In the genomic region with DNA sequence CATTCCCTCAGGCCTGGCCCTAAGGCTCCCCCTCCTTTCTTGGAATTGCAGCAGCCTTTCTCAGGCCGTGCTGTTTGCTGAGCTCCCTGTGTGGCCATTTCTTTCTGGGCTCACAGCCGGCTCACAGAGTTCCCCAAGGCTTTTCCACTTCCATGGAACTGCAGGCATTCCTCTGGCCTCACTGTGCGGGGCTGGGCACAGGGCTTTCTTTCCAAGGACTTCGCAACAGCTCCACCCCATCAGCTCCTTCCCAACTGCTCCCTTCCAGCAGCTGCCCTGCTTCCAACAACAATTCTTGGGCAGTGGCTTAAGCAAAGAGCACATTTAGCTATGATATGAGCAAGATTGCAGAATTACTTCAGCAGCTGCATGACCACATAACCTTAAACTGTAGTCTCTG, we compare ENCODE assay signal across 9 mouse cellular contexts.
DNase-seq lines count a peak whose midpoint lies in the region; ATAC-seq and TF ChIP-seq lines count a peak whose summit lies in the region.
"Had no signal": no experiment of that assay in that cellular context is flagged by ENCODE, and none has a peak within 500 bp of the region (broad histone marks: within the 10 kb centered on the region; RNA-seq: fewer than 3 reads in every experiment).

No protein-coding gene starts in this region.

- H3ac ChIP-seq in myocyte (ENCODE audit: control insufficient read depth, insufficient read length), result no peak overlapping the region

- no peak overlapping the region for H3K27ac ChIP-seq in kidney, adult 2 months (ENCODE audit: insufficient read depth, low read depth, low read length)
- H3K27ac ChIP-seq in heart, postnatal 0 days (ENCODE audit: low read depth), result no peak overlapping the region
- H3K27ac ChIP-seq in liver, postnatal 0 days (ENCODE audit: low read depth), result no peak overlapping the region

- DNase-seq in kidney, adult 2 months, result peak; percentile 3
- no peak for DNase-seq in kidney, postnatal 25 days
- peak; percentile 16 for DNase-seq in brain, embryonic 14.5 days (ENCODE audit: low read depth)
- peak; percentile 10 for DNase-seq in heart, postnatal 0 days (ENCODE audit: low spot score)
- DNase-seq in liver, postnatal 0 days, result no peak
- no peak for DNase-seq in layer of hippocampus, adult 9-10 months (ENCODE audit: low spot score)
- no peak for DNase-seq in B cell, adult 2 months
- DNase-seq: liver had no signal

- no peak for TF ChIP-seq POLR2A in kidney, adult 2 months (IDR thresholded peaks at IDR 0.05; ENCODE audit: low read depth, low read length)
- no peak for TF ChIP-seq POLR2A in brain, embryonic 14.5 days (IDR thresholded peaks at IDR 0.05; ENCODE audit: borderline replicate concordance, extremely low read depth, insufficient read depth, insufficient read length, poor library complexity, severe bottlenecking)
- no peak for TF ChIP-seq POLR2A in myocyte (IDR thresholded peaks at IDR 0.05; ENCODE audit: insufficient read length, low read depth)

- no peak overlapping the region for H3K4me2 ChIP-seq in heart, postnatal 0 days (ENCODE audit: low read depth, low read length)
- H3K4me2 ChIP-seq in myocyte (ENCODE audit: low read depth), result peak overlapping the region; percentile 46
- H3K4me2 ChIP-seq in liver, postnatal 0 days (ENCODE audit: low read depth, low read length), result no peak overlapping the region

- no peak overlapping the region for H3K4me3 ChIP-seq in kidney, adult 2 months (ENCODE audit: insufficient read depth, low read depth, low read length)
- no peak overlapping the region for H3K4me3 ChIP-seq in heart, postnatal 0 days (ENCODE audit: low read depth, low read length)
- H3K4me3 ChIP-seq in myocyte, result no peak overlapping the region
- H3K4me3 ChIP-seq in liver, postnatal 0 days (ENCODE audit: low read depth, low read length), result no peak overlapping the region

- WGBS in kidney, adult 2 months, result 50% methylated on average over 4 of the region's 4 CpGs
- 33% methylated on average over 4 of the region's 4 CpGs for WGBS in heart, postnatal 0 days
- WGBS in liver, postnatal 0 days (ENCODE audit: insufficient replicate concordance), result 52% methylated on average over 4 of the region's 4 CpGs

- no peaks in the 10 kb centered on the region for H3K36me3 ChIP-seq in kidney, adult 2 months (ENCODE audit: control insufficient read depth, insufficient read depth, low read length)
- H3K36me3 ChIP-seq in heart, postnatal 0 days (replicated peaks; ENCODE audit: control insufficient read depth, insufficient read depth, low read length), result no peaks in the 10 kb centered on the region
- H3K36me3 ChIP-seq in myocyte (ENCODE audit: control insufficient read depth, insufficient read depth), result no peaks in the 10 kb centered on the region
- H3K36me3 ChIP-seq in liver, postnatal 0 days (replicated peaks; ENCODE audit: insufficient read depth, low read length), result no peaks in the 10 kb centered on the region

- no peaks in the 10 kb centered on the region for H3K79me2 ChIP-seq in myocyte (ENCODE audit: control insufficient read depth, insufficient read depth)

- TF ChIP-seq CTCF in kidney, adult 2 months (conservative IDR thresholded peaks at IDR 0.05; ENCODE audit: insufficient read depth, insufficient read length, low read depth, low read length), result no peak
- no peak for TF ChIP-seq CTCF in brain, embryonic 14.5 days (IDR thresholded peaks at IDR 0.05; ENCODE audit: borderline replicate concordance, extremely low read depth, insufficient read depth, insufficient read length)
- no peak for TF ChIP-seq CTCF in heart, postnatal 0 days (IDR thresholded peaks at IDR 0.05; ENCODE audit: low read depth)
- TF ChIP-seq CTCF in liver, postnatal 0 days (IDR thresholded peaks at IDR 0.05; ENCODE audit: low read depth), result no peak

- ATAC-seq in heart, postnatal 0 days (ENCODE audit: insufficient read depth, low read depth), result peak; percentile 49; the same call in 1 of the 2 replicates
- no peak for ATAC-seq in liver, postnatal 0 days

- H3K9ac ChIP-seq in heart, postnatal 0 days (replicated peaks; ENCODE audit: low read depth, low read length), result no peak overlapping the region
- no peak overlapping the region for H3K9ac ChIP-seq in liver, postnatal 0 days (replicated peaks)

- no peak for TF ChIP-seq EP300 in heart, postnatal 0 days (IDR thresholded peaks at IDR 0.05; ENCODE audit: low read depth)
- no peak for TF ChIP-seq EP300 in liver, postnatal 0 days (IDR thresholded peaks at IDR 0.05; ENCODE audit: low read depth)

- H3K4me1 ChIP-seq in kidney, adult 2 months (ENCODE audit: control insufficient read depth, insufficient read depth, low read length), result no peaks in the 10 kb centered on the region
- H3K4me1 ChIP-seq in heart, postnatal 0 days (ENCODE audit: control insufficient read depth, insufficient read depth), result no peaks in the 10 kb centered on the region
- H3K4me1 ChIP-seq in liver, postnatal 0 days (ENCODE audit: insufficient read depth), result no peaks in the 10 kb centered on the region

- no peaks in the 10 kb centered on the region for H3K9me3 ChIP-seq in heart, postnatal 0 days (replicated peaks; ENCODE audit: control insufficient read depth, low read length)
- H3K9me3 ChIP-seq in liver, postnatal 0 days (ENCODE audit: low read length), result no peaks in the 10 kb centered on the region

- H3K27me3 ChIP-seq in kidney, adult 2 months (replicated peaks; ENCODE audit: control insufficient read depth, insufficient read depth, low read length), result no peaks in the 10 kb centered on the region
- H3K27me3 ChIP-seq in heart, postnatal 0 days (ENCODE audit: control insufficient read depth, insufficient read depth, low read length), result no peaks in the 10 kb centered on the region
- no peaks in the 10 kb centered on the region for H3K27me3 ChIP-seq in myocyte (ENCODE audit: control insufficient read depth, insufficient read depth, insufficient read length)
- no peaks in the 10 kb centered on the region for H3K27me3 ChIP-seq in liver, postnatal 0 days (ENCODE audit: insufficient read depth, low read length)

TF ChIP-seq in myocyte, 11 proteins besides CTCF, POLR2A, EP300 and RAD21:
- TF ChIP-seq E2F4 (IDR thresholded peaks at IDR 0.05; ENCODE audit: insufficient read depth) (no peak), MYOD1 (IDR thresholded peaks at IDR 0.05; ENCODE audit: control insufficient read depth in 1 of 3, insufficient read length in 2 of 3, low read depth in 2 of 3) (peak in 2 of 3 experiments; percentile 34 to 62), REST (IDR thresholded peaks at IDR 0.05; ENCODE audit: insufficient read depth, insufficient read length) (no peak), MYOG (IDR thresholded peaks at IDR 0.05; ENCODE audit: control insufficient read depth in 1 of 3, insufficient read depth in 1 of 3, insufficient read length in 2 of 3, low read depth in 2 of 3) (peak in 1 of 3 experiments; percentile 46)

Comparison
In these comparisons a context has a peak if more than half of its experiments do, and no peak if none do; other contexts are left out.
1. DNase-seq: peak in kidney, adult 2 months (single experiment), brain, embryonic 14.5 days (single experiment) and heart, postnatal 0 days (single experiment); none in kidney, postnatal 25 days (0 of 2), liver, postnatal 0 days (single experiment), layer of hippocampus, adult 9-10 months (single experiment) and B cell, adult 2 months (0 of 2).